Mouse (Mus musculus): Measurements from ENCODE around the gene Kcnj6. TPM values are rescaled to one million over a fixed set of nuclear protein-coding genes. Genes with fewer than 3 reads are reported as not detected.

The Kcnj6 gene
- polyA plus RNA-seq, 1 experiment from 2014 or later: 0.54 TPM

- peaks cover 22% of the 10 kb centered on the region for H3K27me3 ChIP-seq
- 5% methylated on average over 16 of the region's 16 CpGs for WGBS
- no peaks in the 10 kb centered on the region for H3K36me3 ChIP-seq (replicated peaks)
- no peaks in the 10 kb centered on the region for H3K4me1 ChIP-seq
- 0 out of 2 replicates have a peak, but pooled peaks have one; percentile 33 for ATAC-seq (ENCODE audit: low FRiP score)
- no peak overlapping the region for H3K4me3 ChIP-seq (replicated peaks)
- H3K9me3 ChIP-seq: no peaks in the 10 kb centered on the region
- H3K27ac ChIP-seq: no peak overlapping the region
- H3K9ac ChIP-seq: no peak overlapping the region
- no peak overlapping the region for H3K4me2 ChIP-seq
These were observed 209.3 kb downstream of the Kcnj6 start for GRCm38 (mm10) chr16:94788165-94788564.

GRCm38 (mm10) chr16:94785873-94786272, 211.6 kb downstream of the Kcnj6 start:
- no peak overlapping the region for H3K9ac ChIP-seq

GRCm38 (mm10) chr16:94783696-94784095, 213.8 kb downstream of the Kcnj6 start:
- 62% methylated on average over 7 of the region's 7 CpGs for WGBS

More at GRCm38 (mm10) chr16:94785873-94786272, 211.6 kb downstream of the Kcnj6 start:
- H3K27ac ChIP-seq: no peak overlapping the region
- WGBS: 81% methylated on average over 5 of the region's 5 CpGs
- no peaks in the 10 kb centered on the region; the same call in 1 of the 2 replicates for H3K4me1 ChIP-seq
- peaks cover 22% of the 10 kb centered on the region for H3K27me3 ChIP-seq
- no peaks in the 10 kb centered on the region for H3K36me3 ChIP-seq (replicated peaks)
- H3K4me3 ChIP-seq (replicated peaks): no peak overlapping the region
- no peaks in the 10 kb centered on the region for H3K9me3 ChIP-seq
- ATAC-seq (ENCODE audit: low FRiP score): no peak
- H3K4me2 ChIP-seq: no peak overlapping the region

GRCm38 (mm10) chr16:94782110-94782946, 215.2 kb downstream of the Kcnj6 start:
- peaks cover 2% of the 10 kb centered on the region; the same call in 1 of the 2 replicates for H3K27me3 ChIP-seq
- whole genome bisulfite sequencing: 83% methylated on average over 24 of the region's 24 CpGs
- H3K4me3 ChIP-seq (replicated peaks): no peak overlapping the region
- no peak overlapping the region for H3K4me2 ChIP-seq
- H3K27ac ChIP-seq: no peak overlapping the region
- no peaks in the 10 kb centered on the region for H3K36me3 ChIP-seq (replicated peaks)
- no peaks in the 10 kb centered on the region for H3K9me3 ChIP-seq
- H3K4me1 ChIP-seq: no peaks in the 10 kb centered on the region; the same call in 1 of the 2 replicates
- no peak overlapping the region for H3K9ac ChIP-seq
- no peak for ATAC-seq (ENCODE audit: low FRiP score)

More at GRCm38 (mm10) chr16:94783696-94784095, 213.8 kb downstream of the Kcnj6 start:
- H3K36me3 ChIP-seq (replicated peaks): no peaks in the 10 kb centered on the region
- no peaks in the 10 kb centered on the region for H3K9me3 ChIP-seq
- no peak for ATAC-seq (ENCODE audit: low FRiP score)
- no peak overlapping the region for H3K9ac ChIP-seq
- H3K27me3 ChIP-seq: peaks cover 13% of the 10 kb centered on the region
- no peak overlapping the region for H3K27ac ChIP-seq
- no peak overlapping the region for H3K4me2 ChIP-seq
- no peaks in the 10 kb centered on the region; the same call in 1 of the 2 replicates for H3K4me1 ChIP-seq
- no peak overlapping the region for H3K4me3 ChIP-seq (replicated peaks)

- no peaks in the 10 kb centered on the region for H3K36me3 ChIP-seq (replicated peaks)
- 76% methylated on average over 5 of the region's 5 CpGs for WGBS
- H3K4me1 ChIP-seq: no peaks in the 10 kb centered on the region
- no peak overlapping the region for H3K27ac ChIP-seq
- no peak for ATAC-seq (ENCODE audit: low FRiP score)
- no peak overlapping the region for H3K9ac ChIP-seq
- no peaks in the 10 kb centered on the region for H3K9me3 ChIP-seq
- H3K27me3 ChIP-seq: no peaks in the 10 kb centered on the region
- no peak overlapping the region for H3K4me2 ChIP-seq
- H3K4me3 ChIP-seq (replicated peaks): no peak overlapping the region
These were observed 223.6 kb downstream of the Kcnj6 start for GRCm38 (mm10) chr16:94773928-94774327.

- H3K27me3 ChIP-seq: no peaks in the 10 kb centered on the region
- WGBS: 87% methylated on average over 6 of the region's 6 CpGs
- no peak overlapping the region for H3K4me3 ChIP-seq (replicated peaks)
- no peak overlapping the region for H3K4me2 ChIP-seq
- no peak overlapping the region for H3K9ac ChIP-seq
- H3K36me3 ChIP-seq (replicated peaks): no peaks in the 10 kb centered on the region
- no peak for ATAC-seq (ENCODE audit: low FRiP score)
- no peaks in the 10 kb centered on the region for H3K9me3 ChIP-seq
- H3K27ac ChIP-seq: no peak overlapping the region
- peaks cover 7% of the 10 kb centered on the region for H3K4me1 ChIP-seq
These were observed 229.9 kb downstream of the Kcnj6 start for GRCm38 (mm10) chr16:94767606-94768005.

- no peak for ATAC-seq (ENCODE audit: low FRiP score)
- H3K4me2 ChIP-seq: no peak overlapping the region
- 31% methylated on average over 8 of the region's 8 CpGs for WGBS
These were observed 232.4 kb downstream of the Kcnj6 start for GRCm38 (mm10) chr16:94765129-94765528.

GRCm38 (mm10) chr16:94760732-94761131, 236.8 kb downstream of the Kcnj6 start:
- WGBS: 48% methylated on average over 9 of the region's 11 CpGs
- H3K9ac ChIP-seq: no peak overlapping the region
- no peak overlapping the region for H3K4me2 ChIP-seq
- no peaks in the 10 kb centered on the region for H3K27me3 ChIP-seq
- H3K4me3 ChIP-seq (replicated peaks): no peak overlapping the region
- no peaks in the 10 kb centered on the region for H3K9me3 ChIP-seq
- H3K36me3 ChIP-seq (replicated peaks): no peaks in the 10 kb centered on the region
- no peak for ATAC-seq (ENCODE audit: low FRiP score)
- H3K27ac ChIP-seq: no peak overlapping the region
- peaks cover 7% of the 10 kb centered on the region for H3K4me1 ChIP-seq

More at GRCm38 (mm10) chr16:94765129-94765528, 232.4 kb downstream of the Kcnj6 start:
- no peak overlapping the region for H3K9ac ChIP-seq
- no peak overlapping the region for H3K4me3 ChIP-seq (replicated peaks)
- no peak overlapping the region for H3K27ac ChIP-seq
- peaks cover 7% of the 10 kb centered on the region for H3K4me1 ChIP-seq
- no peaks in the 10 kb centered on the region for H3K36me3 ChIP-seq (replicated peaks)
- no peaks in the 10 kb centered on the region for H3K9me3 ChIP-seq
- no peaks in the 10 kb centered on the region for H3K27me3 ChIP-seq

GRCm38 (mm10) chr16:94759761-94760160, 237.7 kb downstream of the Kcnj6 start:
- Histone ChIP-seq H3K4me3 (replicated peaks) (no peak overlapping the region), H3K9ac (no peak overlapping the region), H3K4me2 (no peak overlapping the region), H3K9me3 (no peaks in the 10 kb centered on the region), H3K4me1 (no peaks in the 10 kb centered on the region), H3K27ac (no peak overlapping the region), H3K36me3 (replicated peaks) (no peaks in the 10 kb centered on the region), H3K27me3 (no peaks in the 10 kb centered on the region)
- no peak for ATAC-seq (ENCODE audit: low FRiP score)
- 75% methylated on average over 5 of the region's 5 CpGs for WGBS

GRCm38 (mm10) chr16:94758606-94759005, 238.9 kb downstream of the Kcnj6 start:
- H3K9me3 ChIP-seq: no peaks in the 10 kb centered on the region
- no peaks in the 10 kb centered on the region for H3K36me3 ChIP-seq (replicated peaks)
- no peak for ATAC-seq (ENCODE audit: low FRiP score)
- H3K4me2 ChIP-seq: no peak overlapping the region
- no peak overlapping the region for H3K9ac ChIP-seq
- H3K4me3 ChIP-seq (replicated peaks): no peak overlapping the region
- WGBS: 78% methylated on average over 3 of the region's 3 CpGs
- H3K27ac ChIP-seq: no peak overlapping the region
- peaks cover 3% of the 10 kb centered on the region for H3K4me1 ChIP-seq
- H3K27me3 ChIP-seq: no peaks in the 10 kb centered on the region

- no peak overlapping the region for H3K9ac ChIP-seq
- 80% methylated on average over 6 of the region's 6 CpGs for WGBS
These were observed 241.1 kb downstream of the Kcnj6 start for GRCm38 (mm10) chr16:94756352-94756751.

GRCm38 (mm10) chr16:94753453-94753852, 244.0 kb downstream of the Kcnj6 start:
- H3K9me3 ChIP-seq: no peaks in the 10 kb centered on the region
- 60% methylated on average over 1 of the region's 1 CpGs for WGBS
- no peak overlapping the region for H3K27ac ChIP-seq
- H3K9ac ChIP-seq: no peak overlapping the region
- H3K4me1 ChIP-seq: peaks cover 6% of the 10 kb centered on the region
- no peaks in the 10 kb centered on the region for H3K27me3 ChIP-seq
- no peaks in the 10 kb centered on the region for H3K36me3 ChIP-seq (replicated peaks)
- H3K4me2 ChIP-seq: no peak overlapping the region
- no peak for ATAC-seq (ENCODE audit: low FRiP score)
- no peak overlapping the region for H3K4me3 ChIP-seq (replicated peaks)

More at GRCm38 (mm10) chr16:94756352-94756751, 241.1 kb downstream of the Kcnj6 start:
- Histone ChIP-seq H3K9me3 (no peaks in the 10 kb centered on the region), H3K4me2 (no peak overlapping the region), H3K4me3 (replicated peaks) (no peak overlapping the region), H3K36me3 (replicated peaks) (no peaks in the 10 kb centered on the region), H3K27me3 (no peaks in the 10 kb centered on the region), H3K4me1 (peaks cover 6% of the 10 kb centered on the region), H3K27ac (no peak overlapping the region)
- no peak for ATAC-seq (ENCODE audit: low FRiP score)

GRCm38 (mm10) chr16:94752781-94753180, 244.7 kb downstream of the Kcnj6 start:
- peaks cover 6% of the 10 kb centered on the region for H3K4me1 ChIP-seq
- H3K36me3 ChIP-seq (replicated peaks): no peaks in the 10 kb centered on the region
- no peaks in the 10 kb centered on the region for H3K27me3 ChIP-seq
- H3K4me2 ChIP-seq: no peak overlapping the region
- no peak overlapping the region for H3K4me3 ChIP-seq (replicated peaks)
- H3K9me3 ChIP-seq: no peaks in the 10 kb centered on the region
- H3K27ac ChIP-seq: no peak overlapping the region
- H3K9ac ChIP-seq: no peak overlapping the region
- no peak for ATAC-seq (ENCODE audit: low FRiP score)
- 73% methylated on average over 10 of the region's 10 CpGs for WGBS
